Mouse (Mus musculus) T-helper 1 cell (primary cell): ENCODE data around the gene Fgfr2.
"Not testable (repeated sequence)": the region's sequence is repeated elsewhere in the genome, so short reads cannot be mapped to it uniquely, and the experiment has no call there.

Experiments used
- in situ Hi-C: fragments of 300-600 bp; cut with MboI, MseI; formaldehyde crosslinking; loops from one replicate; pipeline ENCODE4 v1.15.1; 2025; ENCODE audit warnings: high pct_unique_total_duplicates

Fgfr2 gene

DNA sequence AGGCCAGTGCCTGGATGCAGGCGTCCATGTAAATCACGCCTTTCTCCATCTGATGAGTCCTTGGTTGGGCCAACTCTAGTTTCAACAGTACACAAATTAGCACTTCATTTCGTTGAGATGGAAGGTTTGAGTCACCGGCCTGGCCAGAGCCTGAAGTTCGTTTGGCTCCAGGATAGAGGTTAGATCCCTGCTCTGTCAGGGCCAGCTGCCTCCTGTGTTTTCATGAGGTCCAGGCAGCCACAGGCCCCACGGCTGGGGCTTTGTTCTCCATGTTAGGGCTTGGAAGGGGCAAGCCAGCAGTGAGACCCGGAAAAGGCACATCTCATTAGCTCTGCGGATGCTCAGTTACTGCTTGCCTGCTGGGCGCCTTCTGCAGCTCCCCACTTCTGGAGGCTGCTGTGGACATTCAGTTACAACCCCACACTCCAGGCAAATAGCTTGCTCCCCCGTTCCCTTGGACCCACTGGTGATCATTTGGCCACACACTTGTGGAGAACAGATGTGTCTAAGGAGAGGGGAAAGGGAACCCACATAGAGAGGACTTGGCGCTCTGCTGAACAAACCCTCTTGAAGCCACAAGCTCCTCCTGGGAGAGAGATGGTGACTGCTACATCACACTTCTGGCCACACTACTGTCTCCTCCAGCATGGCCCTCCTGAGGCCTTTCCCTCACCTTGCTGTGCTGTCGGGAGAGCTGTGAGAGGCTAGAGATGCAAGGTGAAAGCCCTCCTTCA is 2445.4 kb downstream of the Fgfr2 start:
- in situ Hi-C loops: loop anchor here (5.0 kb wide), 1 partner anchor 60 kb away; no protein-coding TSS in a partner anchor

DNA sequence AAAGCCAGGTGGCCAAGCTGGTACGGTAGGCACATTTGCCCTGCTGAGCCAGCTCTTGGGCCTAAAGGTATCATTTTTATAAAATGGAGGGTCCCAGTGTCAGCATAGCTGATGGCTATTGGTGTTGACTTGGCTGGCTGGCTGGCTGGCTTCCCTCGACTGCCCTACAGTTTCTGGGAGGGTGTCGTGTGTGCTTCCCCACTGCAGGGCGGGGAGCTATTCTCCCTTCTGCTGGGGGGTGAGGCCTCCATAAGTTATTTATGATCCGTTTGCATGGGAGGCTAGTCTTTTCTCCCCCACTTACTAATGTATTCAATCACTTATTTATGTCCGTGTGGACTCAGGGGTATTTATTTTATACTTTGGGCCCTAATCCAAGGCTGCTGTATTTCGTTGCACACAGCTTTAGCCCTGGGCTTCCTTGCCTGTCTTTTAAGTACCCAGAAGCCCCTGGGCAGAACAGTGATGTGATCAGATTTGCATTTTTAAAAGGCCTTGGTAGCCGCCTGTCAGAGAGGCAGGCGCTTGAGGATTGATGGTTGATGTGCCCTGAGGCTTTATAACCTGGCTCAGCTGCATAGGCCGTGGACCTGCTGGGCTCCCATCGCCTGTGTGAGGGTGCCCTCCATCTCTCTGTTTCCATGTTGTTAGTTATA is 2446.1 kb downstream of the Fgfr2 start:
- in situ Hi-C loops: loop anchor here (5.0 kb wide), 1 partner anchor 60 kb away; no protein-coding TSS in a partner anchor

DNA sequence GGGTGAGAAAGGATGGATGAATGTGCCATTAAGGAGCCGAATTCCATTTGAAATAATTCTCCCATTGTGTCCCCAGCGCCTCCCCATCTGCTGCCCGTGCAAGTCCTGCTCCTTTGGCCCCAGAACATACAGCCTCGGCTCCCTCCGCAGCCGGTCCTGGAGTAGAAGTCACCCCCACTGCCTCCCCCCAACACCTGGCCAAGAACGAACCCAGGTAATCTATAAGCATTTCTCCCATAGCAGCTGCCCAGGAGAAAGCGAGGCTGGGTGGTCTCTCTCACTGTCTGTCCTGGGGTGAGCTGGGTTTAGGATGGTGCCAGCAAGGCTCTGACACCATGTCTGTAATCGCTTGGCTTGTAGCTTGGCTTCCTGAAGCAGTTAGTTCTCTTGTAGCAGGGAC is 2448.6 kb downstream of the Fgfr2 start:
- in situ Hi-C loops: no loop called here

DNA sequence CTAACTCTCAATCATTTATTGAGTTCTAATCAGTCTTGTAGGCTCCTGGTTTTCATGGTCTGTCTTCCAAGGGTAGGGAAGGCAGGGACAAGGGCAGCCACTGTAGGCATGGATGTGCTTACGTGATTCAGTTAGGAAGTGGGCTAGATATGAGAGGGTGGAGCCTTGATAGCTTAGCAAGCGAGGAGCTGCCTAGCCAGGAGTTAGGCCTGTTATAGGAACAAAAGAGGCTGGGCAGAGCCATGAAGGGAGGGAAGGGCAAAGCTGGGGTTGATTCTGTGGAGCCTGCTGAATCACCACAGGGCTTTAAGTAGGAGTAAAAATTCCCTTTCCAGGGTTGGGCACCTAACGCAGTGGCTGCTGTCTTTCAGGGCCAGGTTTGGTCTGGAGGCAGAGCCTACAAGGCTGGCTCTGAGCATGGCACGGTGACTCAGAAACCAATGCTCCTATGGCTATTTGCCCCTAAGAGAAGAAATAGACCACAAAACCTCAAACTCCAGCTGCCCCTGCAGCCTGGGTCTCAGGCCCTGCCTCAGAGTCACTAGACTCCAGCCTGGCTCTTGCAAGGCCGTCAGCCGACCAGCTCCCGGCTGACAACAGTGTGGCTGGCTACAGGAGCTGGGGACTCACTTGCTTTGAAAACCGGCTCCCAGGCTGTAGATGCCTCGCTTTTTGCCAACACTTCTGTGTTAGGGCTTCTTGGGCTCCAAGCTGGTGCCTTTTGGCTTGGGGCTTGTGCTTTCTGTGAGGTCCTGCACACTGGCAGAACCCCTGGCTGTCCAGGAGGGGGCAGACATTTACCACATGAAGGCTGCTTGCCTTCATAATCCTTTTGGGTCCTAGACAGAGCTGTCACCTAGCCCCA is 2449.7 kb downstream of the Fgfr2 start:
- in situ Hi-C loops: no loop called here

DNA sequence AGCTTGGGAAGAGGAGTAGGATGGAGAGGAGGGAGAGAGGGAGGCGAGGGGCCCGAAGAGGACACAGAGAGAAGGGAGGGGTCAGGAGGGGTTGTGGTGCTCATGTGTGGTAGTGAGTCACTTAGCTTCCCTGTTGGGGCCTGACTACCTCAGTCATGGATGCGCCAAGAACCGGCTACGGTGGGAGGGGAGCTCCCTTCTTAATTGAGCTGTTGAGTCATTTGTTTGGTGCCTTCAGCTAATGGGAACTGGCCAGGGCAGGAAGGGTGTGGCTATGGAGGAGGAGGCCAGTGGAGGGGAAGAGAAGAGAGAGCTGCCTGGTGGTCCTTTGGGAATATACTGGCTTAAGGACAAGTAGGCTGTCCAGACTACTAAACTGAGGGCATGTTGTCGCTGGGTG is 2451.8 kb downstream of the Fgfr2 start:
- in situ Hi-C loops: no loop called here

DNA sequence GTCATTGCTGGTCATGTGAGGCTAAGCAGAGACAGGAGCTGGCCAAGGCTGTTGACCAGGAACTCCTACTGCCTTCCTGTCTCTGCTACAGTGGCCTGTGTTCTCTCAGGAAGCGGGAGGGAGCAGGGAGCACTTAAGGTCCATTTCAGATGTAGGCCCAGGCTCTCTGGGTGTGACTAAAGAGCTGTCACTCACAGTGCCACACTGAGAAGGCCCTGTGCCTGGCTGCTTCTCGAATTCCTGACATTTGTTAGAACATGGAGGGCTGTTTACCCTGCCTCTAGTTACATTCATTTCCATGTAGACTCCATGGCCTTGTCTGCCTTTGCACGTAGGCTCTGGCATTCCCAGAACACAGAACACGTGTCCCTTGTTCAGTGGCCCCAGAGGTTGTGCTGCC is 2452.8 kb downstream of the Fgfr2 start:
- in situ Hi-C loops: no loop called here

DNA sequence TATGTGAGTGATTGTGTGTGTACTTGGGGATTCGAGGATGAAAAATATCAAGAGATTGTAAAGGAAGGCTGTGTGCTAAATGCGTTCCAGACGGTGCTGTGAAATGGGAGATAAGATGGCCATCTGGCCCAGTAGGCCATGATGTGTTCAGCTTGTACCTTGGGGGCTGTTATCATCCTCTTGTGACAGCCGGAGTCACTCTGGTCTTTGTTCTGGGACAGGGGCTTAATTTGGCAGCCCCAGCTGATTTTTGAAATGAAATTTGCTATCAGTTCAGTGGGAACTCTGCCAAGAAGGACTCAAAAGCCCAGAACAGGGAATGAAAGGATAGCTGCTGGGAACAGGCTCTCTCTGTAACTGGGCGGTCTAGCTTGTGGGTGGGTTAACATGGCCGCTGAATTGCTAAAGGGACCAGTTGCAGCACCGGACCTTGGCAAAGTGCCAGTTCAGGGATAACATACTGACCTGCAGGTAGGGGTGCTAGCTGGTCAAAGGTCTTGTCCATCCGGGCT is 2453.7 kb downstream of the Fgfr2 start:
- in situ Hi-C loops: no loop called here

DNA sequence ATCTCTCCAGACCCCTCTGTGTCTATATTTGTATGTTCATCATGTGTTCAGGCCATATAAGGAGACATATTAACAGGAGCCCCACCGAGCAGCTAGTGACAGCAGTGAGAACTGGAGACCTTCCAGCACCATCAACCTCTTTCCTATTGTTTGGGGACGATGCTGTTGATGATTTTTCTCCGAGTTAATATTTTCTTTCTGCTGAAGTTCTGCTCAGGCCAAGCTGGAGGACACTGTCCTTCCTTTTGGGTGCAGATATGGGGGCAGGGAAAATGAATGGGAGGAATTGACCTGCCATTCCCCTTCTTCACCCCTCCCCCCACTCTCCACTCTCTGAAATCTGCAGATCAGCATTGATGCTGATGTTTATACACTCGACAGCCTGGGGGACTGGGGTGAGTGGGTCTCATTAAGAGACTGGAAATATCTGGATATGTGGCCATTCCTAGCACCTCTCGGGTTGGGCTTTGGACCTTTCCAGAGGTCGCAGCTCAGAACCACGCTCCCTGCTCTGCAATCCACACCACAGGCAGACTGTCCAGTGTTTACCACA is 2454.3 kb downstream of the Fgfr2 start:
- in situ Hi-C loops: no loop called here

DNA sequence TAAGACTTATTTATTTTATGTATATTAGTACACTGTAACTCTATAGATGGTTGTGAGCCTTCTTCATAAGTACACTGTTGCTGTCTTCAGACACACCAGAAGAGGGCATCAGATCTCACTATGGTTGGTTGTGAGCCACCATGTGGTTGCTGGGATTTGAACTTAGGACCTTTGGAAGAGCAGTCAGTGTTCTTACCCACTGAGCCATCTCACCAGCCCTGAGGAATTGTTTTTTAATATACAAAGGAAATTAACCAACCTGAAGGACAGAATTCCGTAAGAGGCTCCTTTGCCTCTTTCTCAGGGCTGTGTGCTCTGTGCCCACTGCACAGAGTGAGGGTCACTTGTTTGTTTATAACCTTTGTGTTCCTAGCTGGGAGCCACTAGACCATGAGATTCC is 2455.1 kb downstream of the Fgfr2 start:
- in situ Hi-C loops: not testable (repeated sequence)

DNA sequence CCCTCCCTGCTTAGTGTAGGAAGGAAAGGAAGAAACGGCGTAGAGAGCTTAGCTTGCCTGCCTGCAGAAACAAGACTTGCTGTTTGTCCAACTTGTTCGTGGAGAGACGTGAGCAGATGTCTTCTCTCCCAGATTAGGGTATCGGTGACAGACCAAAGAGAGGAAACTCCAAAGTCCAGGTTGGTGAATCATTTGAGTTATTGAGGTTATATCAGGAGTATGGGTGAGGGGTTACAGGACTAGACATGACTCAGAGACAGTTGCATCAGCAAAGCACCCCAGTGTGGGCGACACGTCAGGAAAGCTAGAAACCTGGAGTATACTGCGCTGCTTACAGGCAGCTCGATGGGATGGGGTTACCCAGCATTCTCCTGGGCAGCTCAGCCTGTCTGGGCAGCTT is 2457.8 kb downstream of the Fgfr2 start:
- in situ Hi-C loops: no loop called here

DNA sequence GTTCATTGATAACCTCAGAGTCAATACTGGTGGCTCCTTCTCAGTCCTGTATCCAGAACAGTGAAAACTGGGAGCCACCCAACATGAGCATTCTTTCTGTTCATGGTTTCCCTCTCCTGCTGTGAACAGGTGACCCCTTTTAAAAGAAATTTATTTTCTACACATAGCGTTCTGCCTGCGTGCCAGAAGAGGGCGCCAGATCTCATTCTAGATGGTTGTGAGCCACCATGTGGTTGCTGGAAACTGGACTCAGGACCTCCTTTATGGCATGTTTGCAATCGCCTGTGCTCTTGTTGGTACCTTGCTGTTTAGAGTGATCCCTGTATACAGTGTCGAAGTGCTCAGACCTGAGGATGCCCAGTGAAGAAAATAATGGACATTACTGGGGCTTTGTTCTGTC is 2458.5 kb downstream of the Fgfr2 start:
- in situ Hi-C loops: no loop called here

DNA sequence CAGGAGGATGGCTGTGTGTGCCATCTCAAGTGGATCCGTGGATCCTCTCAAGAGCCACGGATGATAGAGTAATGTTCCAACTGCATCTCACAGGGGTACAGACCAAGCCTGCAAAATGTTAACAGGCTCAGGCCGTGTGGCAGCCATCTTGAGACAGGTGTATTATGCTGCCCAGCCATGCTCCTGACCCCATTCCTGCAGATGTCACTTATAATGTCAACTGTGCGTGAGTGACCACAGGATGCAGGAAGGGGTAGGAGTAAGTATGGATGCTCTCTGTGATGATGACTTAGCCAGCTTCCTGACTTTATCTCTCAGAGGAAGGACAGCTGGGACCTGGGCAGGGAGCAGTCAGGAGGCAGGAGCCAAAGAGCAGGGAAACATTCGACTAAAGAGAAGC is 2459.1 kb downstream of the Fgfr2 start:
- in situ Hi-C loops: no loop called here

DNA sequence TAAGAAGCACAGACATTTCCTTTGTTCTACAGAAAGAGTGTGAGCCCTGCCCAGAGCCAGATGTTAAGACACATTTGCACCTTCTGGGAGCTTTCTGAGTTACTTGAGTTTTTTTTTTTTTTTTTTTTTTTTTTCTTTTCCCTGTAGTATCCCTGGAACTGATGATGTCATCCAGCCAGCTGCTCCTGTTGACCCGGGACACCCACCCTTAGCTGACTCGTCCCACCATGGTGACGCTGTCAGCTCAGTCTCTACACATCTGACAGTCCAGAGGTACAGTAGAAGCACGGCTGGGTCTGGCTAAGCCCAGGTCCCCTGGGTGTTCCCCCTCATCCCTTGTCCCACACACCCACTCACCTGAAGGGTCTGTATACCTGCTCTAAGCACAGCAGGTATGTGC is 2460.3 kb downstream of the Fgfr2 start:
- in situ Hi-C loops: no loop called here

DNA sequence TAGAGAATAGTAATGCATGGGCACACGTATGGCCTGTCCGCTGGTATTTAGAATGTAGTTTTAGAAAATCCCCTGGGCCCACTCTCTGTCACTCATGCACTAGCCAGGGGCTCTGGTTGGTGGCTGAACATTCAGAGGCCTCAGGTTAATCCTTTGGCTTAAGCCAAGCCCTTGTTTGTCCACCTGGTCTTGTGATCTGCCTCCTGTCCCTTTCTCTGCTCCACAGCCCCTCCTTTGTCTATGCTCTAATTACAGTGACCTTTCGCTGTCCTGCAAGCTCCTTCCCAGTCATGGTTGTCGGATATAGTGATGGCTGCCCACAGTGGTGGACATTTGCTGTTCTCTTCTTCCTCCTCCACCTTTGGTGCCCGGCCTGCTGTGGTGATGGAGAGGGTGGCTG is 2460.9 kb downstream of the Fgfr2 start:
- in situ Hi-C loops: no loop called here

DNA sequence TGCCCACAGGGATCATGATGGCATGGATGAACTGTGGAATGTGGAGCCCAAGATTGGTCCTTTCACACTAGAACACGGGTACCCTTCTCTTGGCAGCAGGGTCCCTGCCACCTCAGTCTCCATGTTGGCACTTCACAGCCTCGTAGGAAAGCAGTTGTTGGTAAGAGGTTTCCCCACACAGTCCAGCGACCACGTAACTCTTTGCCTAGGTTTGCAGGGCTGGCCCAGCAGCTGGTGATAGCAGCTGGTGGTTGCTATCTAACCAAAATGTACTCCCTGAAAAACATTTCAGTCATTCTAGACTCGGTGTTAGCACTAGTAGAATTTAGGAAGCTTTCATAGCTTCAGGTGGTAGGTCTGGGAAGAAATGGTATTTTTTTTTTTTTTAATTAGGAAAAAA is 2464.0 kb downstream of the Fgfr2 start:
- in situ Hi-C loops: no loop called here

DNA sequence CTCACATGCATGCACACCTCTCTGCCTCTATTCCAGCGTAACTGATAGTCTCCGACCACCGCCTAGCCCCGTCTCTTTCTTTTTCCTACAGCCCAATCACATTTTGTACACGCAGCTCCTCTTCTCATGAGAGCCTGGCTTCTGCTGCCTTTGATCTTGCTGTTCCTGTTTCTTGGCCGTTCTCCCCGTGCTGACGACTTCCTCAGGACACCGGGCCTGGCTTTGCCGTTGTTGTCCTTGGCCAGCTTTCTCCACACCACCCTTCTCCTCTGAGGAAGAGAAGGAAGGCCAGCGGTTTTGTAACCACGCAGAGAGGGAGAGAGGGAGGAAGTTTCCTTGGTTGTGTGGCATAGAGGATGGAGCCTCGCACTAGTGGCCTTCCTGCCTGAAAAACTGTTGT is 2465.4 kb downstream of the Fgfr2 start:
- in situ Hi-C loops: no loop called here

DNA sequence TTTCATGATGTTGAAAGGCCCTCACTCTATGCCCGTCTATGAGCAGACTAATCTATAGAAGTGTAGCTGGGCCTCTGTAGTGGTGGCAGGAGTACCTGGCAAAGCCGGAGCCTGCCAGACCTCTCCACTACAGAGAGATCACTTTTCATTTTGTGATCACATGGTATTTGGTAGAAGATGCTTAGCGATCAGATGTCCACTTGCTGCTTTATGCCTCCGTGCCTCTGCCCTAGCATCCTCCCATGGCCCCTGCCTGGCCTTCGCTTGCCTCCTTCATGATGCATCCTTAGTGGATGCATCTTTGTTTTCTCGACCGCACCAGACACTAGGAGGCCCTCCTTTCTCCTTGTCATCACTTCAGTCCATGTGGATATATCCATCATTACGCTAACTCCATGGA is 2466.2 kb downstream of the Fgfr2 start:
- in situ Hi-C loops: no loop called here

DNA sequence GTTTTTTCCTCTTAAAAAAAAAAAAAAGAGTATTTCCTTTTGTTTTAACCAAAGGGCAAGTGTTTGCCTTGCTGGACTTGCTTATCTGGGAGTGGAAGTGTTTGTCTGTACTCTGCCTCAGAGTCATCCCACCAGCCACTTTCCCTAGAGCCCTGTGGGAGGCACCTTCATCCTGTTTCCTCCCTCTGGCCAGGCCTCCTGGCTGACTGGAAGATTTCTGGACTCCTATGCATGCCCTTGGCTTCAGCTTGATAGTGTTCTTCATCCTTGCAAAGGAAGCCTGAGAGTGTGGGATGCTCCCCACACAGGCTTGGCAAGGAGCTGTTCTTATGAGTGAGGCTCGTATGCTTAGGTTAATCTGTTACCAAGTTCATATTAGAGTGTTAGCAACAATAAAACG is 2468.6 kb downstream of the Fgfr2 start:
- in situ Hi-C loops: no loop called here

DNA sequence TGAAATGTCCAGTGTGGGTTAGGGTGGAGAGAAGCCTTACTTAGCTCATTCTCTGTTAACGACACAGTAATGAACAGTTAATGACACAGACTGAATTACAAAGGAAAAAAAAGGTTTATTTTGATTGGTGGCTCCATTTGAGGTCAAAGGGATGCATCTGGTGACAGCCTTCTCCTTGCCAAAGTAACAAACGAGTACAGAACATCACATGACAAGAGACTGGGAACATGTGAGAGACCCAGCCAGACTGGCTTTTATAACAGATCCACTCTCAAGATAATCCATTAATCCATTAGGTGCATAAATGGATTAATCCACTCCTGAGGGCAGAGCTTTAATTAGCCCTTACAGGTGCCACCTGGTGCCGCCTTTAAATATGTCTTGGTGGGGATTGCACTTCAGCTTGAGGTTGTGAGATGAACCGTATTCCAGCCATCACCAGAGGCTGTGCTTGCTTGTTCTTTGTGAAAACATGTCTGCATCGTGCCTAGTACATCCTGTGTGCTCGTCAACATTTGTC is 2470.1 kb downstream of the Fgfr2 start:
- in situ Hi-C loops: no loop called here

DNA sequence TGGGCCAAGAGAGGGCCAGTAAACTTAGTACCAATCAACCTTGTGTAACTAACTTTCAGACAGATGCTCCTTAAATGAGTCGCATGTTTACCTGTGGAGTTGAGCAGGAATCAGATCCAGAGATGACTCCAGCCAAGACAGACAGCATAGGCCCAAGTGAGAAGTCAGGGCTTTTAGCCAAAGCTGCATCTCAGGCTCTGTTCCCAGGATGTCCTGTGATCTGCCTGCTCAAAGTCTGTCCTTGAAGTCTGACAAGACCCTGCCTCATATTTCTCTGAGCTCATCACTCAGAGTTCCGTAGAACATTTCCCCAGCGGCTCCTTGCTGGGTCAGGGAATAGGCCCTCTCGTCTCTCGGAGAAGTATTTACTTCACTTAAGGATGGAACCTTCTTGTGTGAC is 2472.5 kb downstream of the Fgfr2 start:
- in situ Hi-C loops: no loop called here

DNA sequence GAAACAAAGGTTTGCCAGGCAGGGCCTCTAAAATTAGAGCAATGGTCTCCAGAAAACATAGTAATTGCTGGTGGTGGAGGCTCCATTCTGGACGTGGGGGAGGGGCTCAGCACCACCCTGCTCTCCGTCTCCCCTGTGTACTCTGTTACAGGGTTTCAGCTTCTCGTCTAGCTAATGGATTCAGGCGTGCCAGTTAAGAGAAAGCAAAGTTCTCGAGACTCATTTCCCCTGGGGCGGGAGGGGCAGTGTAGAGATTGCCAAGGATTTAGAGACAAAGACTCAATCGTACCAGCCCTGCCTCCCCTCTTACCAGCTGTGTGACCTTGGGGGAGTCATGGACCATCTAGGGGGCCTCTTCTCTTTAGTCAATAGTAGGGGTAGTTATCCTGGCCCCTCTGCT is 2473.9 kb downstream of the Fgfr2 start:
- in situ Hi-C loops: no loop called here

DNA sequence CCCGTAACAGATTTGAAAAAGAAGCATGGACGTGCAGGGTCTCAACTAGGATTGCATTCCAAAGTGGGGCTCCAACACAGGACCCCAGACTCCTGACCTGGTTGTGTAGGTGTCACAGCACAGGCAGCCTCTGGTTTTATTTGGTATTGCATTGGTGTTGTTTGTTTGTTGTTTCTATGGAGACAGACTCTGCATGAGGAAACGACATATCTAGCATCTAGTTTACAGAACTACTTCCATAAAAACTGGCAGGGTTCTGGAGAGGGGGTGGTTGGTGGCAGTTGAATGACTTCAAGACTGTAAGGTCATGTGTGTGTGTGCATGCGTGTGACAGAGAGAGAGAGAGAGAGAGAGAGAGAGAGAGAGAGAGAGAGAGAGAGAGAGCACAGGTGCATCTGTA is 2475.1 kb downstream of the Fgfr2 start:
- in situ Hi-C loops: no loop called here
